Mouse (Mus musculus) macrophage (primary cell): ENCODE data around the gene Slc12a3. TPM values are rescaled to one million over a fixed set of nuclear protein-coding genes. Genes with fewer than 3 reads are reported as not detected.

Experiments used
- H3K27ac ChIP-seq: fragments of 350-480 bp; formaldehyde crosslinking; 2 replicates; pipeline ENCODE4 v1.9.0; 2021
- H3K36me3 ChIP-seq: fragments of 350-480 bp; formaldehyde crosslinking; 2 replicates; pipeline ENCODE4 v1.9.0; 2021; ENCODE audit errors: inconsistent target
- H3K4me3 ChIP-seq: fragments of 350-480 bp; formaldehyde crosslinking; 2 replicates; pipeline ENCODE4 v1.9.0; 2021; ENCODE audit errors: inconsistent target
- H3K79me2 ChIP-seq: fragments of 350-480 bp; formaldehyde crosslinking; 2 replicates; pipeline ENCODE4 v1.9.0; 2021; ENCODE audit errors: inconsistent target
- WGBS: methylation state at CpG from one replicate; pipeline ENCODE4 v1.1.7; 2026; ENCODE audit warnings: inconsistent platforms; ENCODE audit not compliant: missing documents; 5-methylcytosine and 5-hydroxymethylcytosine counted together
- polyA plus RNA-seq: library from polyadenylated mRNA; stranded (reverse); fragments of 250-400 nt; gene quantifications from 3 replicates; pipeline ENCODE4 v1.2.4, GENCODE M21; 2018; ENCODE audit warnings: inconsistent platforms
- total RNA-seq, 78 experiments: library from RNA; depleted of rRNA; stranded (reverse); fragments of 250-400 nt; gene quantifications; 1 replicate in 9 of 78; 2 replicates in 24 of 78; 3 replicates in 43 of 78; 4 replicates in 2 of 78; pipeline ENCODE4 v1.2.4; 2018; ENCODE audit warnings: inconsistent platforms in 56 of 78

The Slc12a3 gene
- total RNA-seq (2018; cell fraction: chromatin; rRNA removed), result 1 to 10 TPM in 1 of 26 experiments, under 1 TPM in 18, not detected in 7; 0.18 to 1.9 (median 0.37) TPM
- not detected for total RNA-seq (2018; cell fraction: cytosol; rRNA removed)
- under 1 TPM in 12 of 26 experiments, not detected in 14; 0.17 to 0.72 (median 0.34) TPM for total RNA-seq (2018; cell fraction: nucleus; rRNA removed)
- polyA plus RNA-seq, result not detected in 3 replicates

GRCm38 (mm10) chr8:94328932-94329728, at the start of gene Slc12a3:
Gene Slc12a3 (plus strand): TSS chr8:94329201.
- H3K27ac ChIP-seq, result no peak within 1 kb of the TSS
- H3K4me3 ChIP-seq, result no peak within 1 kb of the TSS
- 79% methylated on average over 21 of the region's 21 CpGs for WGBS
- no peaks in the 10 kb centered on the region for H3K36me3 ChIP-seq
- H3K79me2 ChIP-seq, result no peaks in the 10 kb centered on the region

GRCm38 (mm10) chr8:94280001-94280613, 48.9 kb upstream of the Slc12a3 start:
- no peaks in the 10 kb centered on the region for H3K79me2 ChIP-seq
- no peak overlapping the region for H3K27ac ChIP-seq
- no peak overlapping the region for H3K4me3 ChIP-seq
- 96% methylated on average over 5 of the region's 5 CpGs for WGBS
- H3K36me3 ChIP-seq, result no peaks in the 10 kb centered on the region

- 97% methylated on average over 3 of the region's 3 CpGs for whole genome bisulfite sequencing
- H3K79me2 ChIP-seq, result no peaks in the 10 kb centered on the region
- H3K4me3 ChIP-seq, result no peak overlapping the region
- no peak overlapping the region for H3K27ac ChIP-seq
- H3K36me3 ChIP-seq, result no peaks in the 10 kb centered on the region
These were observed 46.5 kb upstream of the Slc12a3 start for GRCm38 (mm10) chr8:94282453-94282985.

GRCm38 (mm10) chr8:94284204-94284603, 44.8 kb upstream of the Slc12a3 start:
- Histone ChIP-seq H3K36me3 (no peaks in the 10 kb centered on the region), H3K4me3 (no peak overlapping the region), H3K79me2 (no peaks in the 10 kb centered on the region), H3K27ac (no peak overlapping the region)
- WGBS, result 85% methylated on average over 7 of the region's 7 CpGs

- H3K4me3 ChIP-seq, result no peak overlapping the region
- no peaks in the 10 kb centered on the region for H3K79me2 ChIP-seq
- H3K27ac ChIP-seq, result no peak overlapping the region
- 54% methylated on average over 5 of the region's 5 CpGs for WGBS
- peaks cover 4% of the 10 kb centered on the region; the same call in 1 of the 2 replicates for H3K36me3 ChIP-seq
These were observed 38.4 kb upstream of the Slc12a3 start for GRCm38 (mm10) chr8:94290606-94291005.

- Histone ChIP-seq H3K79me2 (no peaks in the 10 kb centered on the region), H3K27ac (no peak overlapping the region), H3K36me3 (peaks cover 4% of the 10 kb centered on the region; the same call in 1 of the 2 replicates), H3K4me3 (no peak overlapping the region)
- 94% methylated on average over 6 of the region's 6 CpGs for WGBS
These were observed 36.9 kb upstream of the Slc12a3 start for GRCm38 (mm10) chr8:94292072-94292471.

- 98% methylated on average over 8 of the region's 8 CpGs for WGBS
- no peaks in the 10 kb centered on the region for H3K79me2 ChIP-seq
- peaks cover 4% of the 10 kb centered on the region; the same call in 1 of the 2 replicates for H3K36me3 ChIP-seq
- H3K27ac ChIP-seq, result no peak overlapping the region
- no peak overlapping the region for H3K4me3 ChIP-seq
These were observed 36.4 kb upstream of the Slc12a3 start for GRCm38 (mm10) chr8:94292626-94293025.

- 82% methylated on average over 6 of the region's 6 CpGs for WGBS
- H3K36me3 ChIP-seq, result peaks cover 4% of the 10 kb centered on the region; the same call in 1 of the 2 replicates
- no peak overlapping the region for H3K27ac ChIP-seq
- H3K4me3 ChIP-seq, result no peak overlapping the region
- H3K79me2 ChIP-seq, result no peaks in the 10 kb centered on the region
These were observed 33.3 kb upstream of the Slc12a3 start for GRCm38 (mm10) chr8:94295687-94296086.

- no peaks in the 10 kb centered on the region for H3K79me2 ChIP-seq
- H3K4me3 ChIP-seq, result no peak overlapping the region
- no peak overlapping the region for H3K27ac ChIP-seq
- H3K36me3 ChIP-seq, result peaks cover 4% of the 10 kb centered on the region; the same call in 1 of the 2 replicates
- WGBS, result 87% methylated on average over 4 of the region's 9 CpGs
These were observed 32.5 kb upstream of the Slc12a3 start for GRCm38 (mm10) chr8:94296312-94296991.

- no peak overlapping the region for H3K4me3 ChIP-seq
- no peak overlapping the region for H3K27ac ChIP-seq
- peaks cover 4% of the 10 kb centered on the region; the same call in 1 of the 2 replicates for H3K36me3 ChIP-seq
- no peaks in the 10 kb centered on the region for H3K79me2 ChIP-seq
- 89% methylated on average over 6 of the region's 6 CpGs for WGBS
These were observed 31.9 kb upstream of the Slc12a3 start for GRCm38 (mm10) chr8:94297101-94297500.

GRCm38 (mm10) chr8:94300809-94301208, 28.2 kb upstream of the Slc12a3 start:
- peaks cover 33% of the 10 kb centered on the region; the same call in 1 of the 2 replicates for H3K36me3 ChIP-seq
- no peak overlapping the region for H3K4me3 ChIP-seq
- WGBS, result 98% methylated on average over 4 of the region's 4 CpGs

GRCm38 (mm10) chr8:94304412-94304811, 24.6 kb upstream of the Slc12a3 start:
- Histone ChIP-seq H3K27ac (no peak overlapping the region), H3K79me2 (no peaks in the 10 kb centered on the region), H3K36me3 (peaks cover 46% of the 10 kb centered on the region), H3K4me3 (no peak overlapping the region)
- 94% methylated on average over 2 of the region's 2 CpGs for WGBS

More at GRCm38 (mm10) chr8:94300809-94301208, 28.2 kb upstream of the Slc12a3 start:
- H3K27ac ChIP-seq, result no peak overlapping the region
- no peaks in the 10 kb centered on the region for H3K79me2 ChIP-seq

- H3K79me2 ChIP-seq, result no peaks in the 10 kb centered on the region
- H3K4me3 ChIP-seq, result no peak overlapping the region
- peaks cover 60% of the 10 kb centered on the region for H3K36me3 ChIP-seq
- 28% methylated on average over 7 of the region's 7 CpGs for WGBS
- no peak overlapping the region for H3K27ac ChIP-seq
These were observed 21.9 kb upstream of the Slc12a3 start for GRCm38 (mm10) chr8:94306989-94307513.

- Histone ChIP-seq H3K36me3 (peaks cover 55% of the 10 kb centered on the region), H3K27ac (no peak overlapping the region), H3K4me3 (no peak overlapping the region), H3K79me2 (no peaks in the 10 kb centered on the region)
- WGBS, result 61% methylated on average over 9 of the region's 9 CpGs
These were observed 21.3 kb upstream of the Slc12a3 start for GRCm38 (mm10) chr8:94307652-94308051.
